Mouse (Mus musculus) bone marrow macrophage, adult 2 months (primary cell): ENCODE results near the gene Trh.

Experiments used
- CTCF ChIP-seq: IDR thresholded peaks from 2 replicates; pipeline ENCODE4 v1.5.1; 2012; ENCODE audit warnings: low read depth, mild to moderate bottlenecking, low read length, moderate library complexity
- POLR2A ChIP-seq: IDR thresholded peaks from 2 replicates; pipeline ENCODE4 v1.6.1; 2012; ENCODE audit warnings: mild to moderate bottlenecking, low read depth, low read length, borderline replicate concordance

DNA sequence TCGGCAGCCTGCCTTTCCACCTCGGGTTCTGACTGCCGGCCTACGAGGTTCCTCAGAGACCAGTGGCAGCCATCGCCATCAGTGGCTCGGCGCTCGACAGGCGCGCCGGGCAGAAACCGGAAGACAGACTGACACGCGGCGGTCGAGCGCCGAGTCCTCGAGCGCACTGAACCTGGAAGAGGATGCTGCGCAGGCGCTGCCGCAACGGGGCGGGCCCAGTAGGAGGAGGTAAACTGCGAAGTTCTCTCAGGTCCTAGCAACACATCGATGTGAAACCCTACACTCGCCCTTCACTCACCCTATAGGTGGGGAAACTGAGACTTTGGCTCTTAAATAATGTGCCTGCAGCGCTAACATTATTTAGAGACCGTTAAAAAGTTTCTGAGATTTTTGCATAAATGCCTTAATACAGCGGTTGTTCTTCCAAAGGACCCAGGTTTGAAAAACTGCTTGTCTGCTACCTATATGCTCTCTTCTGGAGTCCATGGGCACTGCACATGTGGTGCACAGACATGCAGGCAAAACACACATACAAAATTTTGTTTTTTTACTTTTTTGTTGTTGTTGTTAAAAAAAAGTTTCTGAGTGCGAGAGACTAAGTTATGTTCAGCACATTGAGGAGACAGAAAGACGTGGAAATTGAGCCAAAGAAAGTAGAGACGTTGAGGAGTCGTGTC is 29.5 kb downstream of the Trh start, which contains the start of gene Rbsn:
- TF ChIP-seq POLR2A (0 out of 2 replicates have a peak, but pooled peaks have one; percentile 51), CTCF (no peak)
